Mouse (Mus musculus): Measurements from ENCODE around the gene Uevld.
A peak's percentile ranks its signal among the peaks of the same experiment; 100 is the strongest.
"Not testable (repeated sequence)": the region's sequence is repeated elsewhere in the genome, so short reads cannot be mapped to it uniquely, and the experiment has no call there.

Uevld gene

DNA sequence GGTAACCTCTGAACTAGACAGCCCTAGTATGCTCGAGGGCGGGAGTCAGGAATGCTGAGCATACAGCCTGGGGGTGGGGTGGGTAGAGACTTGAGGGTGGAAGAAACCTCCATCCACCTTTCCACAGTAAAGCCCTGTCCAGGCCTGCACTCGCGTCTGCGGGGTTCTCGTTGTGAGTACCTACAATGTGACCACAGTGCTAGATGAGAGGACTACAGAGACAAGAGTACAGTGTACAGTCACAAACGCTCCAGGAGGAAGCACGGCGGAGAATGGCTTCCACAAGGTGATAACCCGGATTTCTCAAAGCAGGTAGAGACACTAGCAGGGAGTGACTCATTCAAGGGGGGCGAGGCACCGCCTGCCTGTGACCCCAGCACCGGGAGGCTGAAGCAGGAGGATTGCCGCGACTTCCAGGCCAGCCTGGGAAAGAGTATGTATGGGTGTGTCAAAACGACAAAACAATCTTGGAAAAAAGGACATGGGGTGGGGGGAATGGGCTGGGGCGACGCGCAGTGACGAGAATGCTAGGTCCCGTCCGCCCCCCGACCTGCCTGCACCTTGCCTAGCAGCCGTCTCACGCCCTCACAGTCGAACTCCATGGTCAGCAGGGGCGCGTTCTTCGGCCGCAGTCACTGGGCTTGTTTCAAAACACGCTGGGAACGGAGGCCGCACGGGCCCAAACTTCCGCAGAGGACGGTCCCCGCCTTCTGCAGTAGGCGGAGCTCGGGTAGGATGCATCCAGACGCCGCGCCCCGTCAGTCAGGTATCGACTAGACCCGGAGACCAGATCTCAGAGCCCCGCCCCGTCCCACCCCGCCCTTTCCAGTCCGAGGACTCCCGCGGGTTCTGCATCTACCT is at the start of gene Uevld:
Gene Uevld, minus strand, starts transcription at position 697 of the 861 bp plus-strand sequence.
- DNase-seq (ENCODE audit: low spot score), result peak; percentile 98

DNA sequence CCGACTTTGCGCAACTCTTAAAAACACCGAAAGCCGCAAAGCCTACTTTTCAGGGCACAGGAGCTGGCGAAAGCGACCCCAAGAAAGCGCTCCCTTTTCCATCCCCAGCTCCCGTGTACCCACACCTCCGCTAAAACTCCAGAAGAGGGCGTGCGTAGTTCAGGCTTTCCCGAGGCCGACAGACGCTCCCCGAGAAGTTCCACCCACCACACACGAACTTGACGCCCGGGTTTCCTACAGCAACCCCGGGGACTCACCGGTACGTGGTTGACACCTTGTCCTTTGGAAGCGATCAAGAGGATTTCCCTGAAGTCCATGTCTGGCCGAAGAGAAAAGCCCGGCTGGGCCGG is 49.5 kb upstream of the Uevld start:
- peak; percentile 81 for DNase-seq (ENCODE audit: low spot score)

DNA sequence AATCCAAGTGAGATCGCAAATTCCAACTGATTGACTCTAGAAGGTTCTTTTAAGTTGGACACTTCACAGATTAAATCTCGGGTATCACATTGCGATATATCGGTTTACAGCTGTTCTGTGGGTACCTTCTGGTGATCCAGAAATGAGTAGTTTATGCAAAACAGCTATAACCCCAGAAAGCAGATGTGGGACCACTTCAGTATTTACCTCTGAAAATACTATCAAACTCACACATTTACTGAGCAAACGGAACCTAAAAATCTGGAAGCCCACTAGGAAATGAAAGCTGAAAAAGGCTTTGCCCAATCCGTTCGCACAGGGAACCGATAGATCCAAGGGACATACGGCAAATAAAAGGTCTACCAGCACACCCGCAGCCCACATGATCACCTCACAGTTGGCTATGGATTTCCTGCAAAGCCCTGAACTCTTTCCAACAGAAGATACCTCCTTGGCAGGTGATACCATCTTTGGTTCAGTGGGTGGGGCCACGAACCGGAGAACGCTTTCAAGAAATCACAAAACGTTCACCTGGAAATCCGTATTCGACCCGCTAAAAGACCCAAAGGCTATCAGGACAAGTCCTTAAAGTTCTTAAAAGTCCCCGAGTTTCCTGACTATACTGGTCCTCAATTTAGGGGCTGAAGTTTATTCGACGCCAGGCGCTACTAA is 48.9 kb upstream of the Uevld start:
- DNase-seq (ENCODE audit: low spot score), result no peak

DNA sequence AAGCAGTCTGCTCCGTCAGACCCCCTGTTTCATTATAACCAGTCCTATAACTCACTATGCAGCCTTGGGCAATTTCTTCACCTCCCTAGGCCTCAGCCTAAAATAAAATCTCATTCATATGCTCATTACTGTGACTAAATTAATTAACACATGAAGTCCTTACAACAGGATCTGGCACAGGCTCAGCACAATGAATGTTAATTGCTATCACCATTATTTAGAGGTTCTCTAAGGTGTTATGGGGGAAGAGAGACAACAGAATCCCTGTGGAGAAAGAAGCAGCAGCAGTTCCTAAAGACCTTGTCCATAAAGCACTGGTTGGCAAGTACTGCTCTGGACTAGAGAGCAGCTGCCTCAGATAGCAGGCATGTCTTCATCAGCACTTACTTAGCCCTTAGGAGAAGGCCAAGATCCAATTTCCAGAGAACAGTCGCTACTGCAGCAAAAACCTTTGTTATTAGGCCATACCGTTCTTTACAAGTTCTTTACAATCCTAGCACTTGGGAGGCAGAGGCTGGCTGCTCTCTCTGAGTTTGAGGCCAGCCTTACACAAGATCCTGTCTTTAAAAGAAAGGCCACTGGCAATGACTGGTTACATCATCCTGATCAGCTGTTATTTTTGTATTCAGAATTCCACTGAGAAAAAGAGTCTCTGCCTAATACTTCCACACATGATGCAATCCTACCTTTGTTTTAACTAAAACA is 45.2 kb upstream of the Uevld start:
- DNase-seq (ENCODE audit: low spot score), result no peak

DNA sequence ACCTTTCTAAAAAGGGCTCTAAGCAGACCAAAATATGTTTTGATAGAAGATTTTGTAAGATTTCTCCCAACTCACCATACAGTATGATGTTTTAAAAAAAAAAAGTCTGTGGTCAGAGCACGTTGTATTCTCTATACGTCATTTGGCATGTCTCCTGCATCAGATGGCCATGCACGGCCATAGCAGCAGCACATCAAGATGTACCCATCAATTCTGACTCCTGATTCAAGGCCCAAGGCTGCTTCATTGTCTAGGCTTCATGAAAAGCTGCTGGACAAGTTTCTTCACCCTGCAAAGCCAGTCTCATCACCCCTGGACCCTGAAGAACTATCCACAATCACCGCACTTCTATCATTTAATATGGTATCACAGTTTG is 43.6 kb upstream of the Uevld start:
- DNase-seq (ENCODE audit: low spot score), result no peak

DNA sequence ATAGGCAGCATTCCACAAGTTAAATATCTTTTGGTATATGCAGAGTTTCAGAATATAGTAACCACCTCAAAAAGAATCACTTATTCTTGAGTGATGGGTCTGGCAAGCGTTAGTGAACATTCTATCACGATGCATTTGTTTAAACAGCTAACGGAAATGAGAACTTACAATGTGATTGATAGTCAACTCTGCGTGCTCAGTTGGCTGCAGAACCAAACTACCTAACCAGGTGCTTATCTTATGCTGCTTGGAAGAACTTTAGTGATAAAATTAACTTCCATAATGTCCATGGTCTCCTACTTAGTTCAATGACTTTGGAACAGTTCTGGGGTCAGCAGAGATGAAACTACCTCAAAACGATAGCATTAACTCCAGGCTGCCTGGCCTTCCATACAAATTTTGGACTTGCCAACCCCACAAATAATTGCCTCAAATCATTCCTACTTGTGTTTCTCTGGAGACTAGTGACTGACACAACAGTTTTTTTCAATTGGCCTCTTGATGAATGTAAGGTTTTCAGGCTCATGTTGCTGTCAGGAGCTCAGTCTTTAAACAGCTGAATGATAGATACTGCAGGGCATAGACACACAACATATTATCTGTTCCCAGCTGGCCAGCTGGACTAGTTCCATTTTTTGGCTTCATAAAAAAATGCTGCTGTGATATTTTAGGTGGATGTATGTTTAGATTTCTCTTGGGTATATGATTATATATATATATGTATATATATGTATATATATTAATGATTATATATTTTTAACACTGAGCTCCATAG is 43.0 kb upstream of the Uevld start:
- DNase-seq (ENCODE audit: low spot score), result no peak

DNA sequence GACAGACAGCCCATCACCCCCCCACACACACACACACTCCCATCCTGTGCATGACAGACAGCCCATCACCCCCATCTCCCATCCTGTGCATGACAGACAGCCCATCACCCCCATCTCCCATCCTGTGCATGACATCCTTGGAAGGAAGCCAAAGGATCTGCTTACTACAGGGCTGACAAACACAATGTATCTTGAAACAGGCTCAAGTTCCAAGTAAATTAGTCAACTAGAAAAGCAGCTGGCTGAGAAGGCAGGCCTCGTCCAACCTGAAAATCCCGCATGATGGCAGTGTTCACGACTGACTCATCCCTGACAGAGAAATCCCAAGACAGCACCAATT is 42.3 kb upstream of the Uevld start:
- DNase-seq (ENCODE audit: low spot score), result no peak

DNA sequence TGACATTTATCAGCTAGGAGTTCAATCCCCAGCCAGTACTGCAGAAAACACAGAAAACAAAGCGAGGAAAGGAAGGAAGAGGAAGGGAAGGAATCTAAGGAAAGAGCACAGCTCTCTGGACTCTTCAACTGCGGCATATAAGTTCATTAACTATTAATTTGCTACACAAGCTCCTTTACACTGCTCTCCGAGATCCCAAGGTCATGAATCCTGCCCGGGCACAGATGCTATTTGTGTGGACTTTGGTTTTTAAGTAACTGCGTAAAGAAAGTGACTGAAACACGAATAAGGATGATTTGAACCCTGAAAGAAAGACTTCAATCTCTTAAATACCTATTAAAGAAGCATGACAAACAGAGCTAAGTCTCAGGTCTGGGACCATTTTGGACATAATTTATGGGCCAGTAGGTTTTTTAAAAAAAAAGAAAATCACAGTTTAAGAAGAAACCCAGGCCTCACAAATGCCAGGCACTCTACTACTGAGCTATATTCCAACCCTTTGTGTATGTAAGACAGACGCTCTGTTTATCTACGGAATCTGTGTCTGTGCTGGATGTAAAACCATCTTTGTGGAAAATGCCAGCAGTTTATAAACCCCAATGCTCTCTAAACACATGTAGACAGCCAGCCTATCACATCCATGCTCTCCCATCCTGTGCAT is 41.8 kb upstream of the Uevld start:
- DNase-seq (ENCODE audit: low spot score), result no peak

DNA sequence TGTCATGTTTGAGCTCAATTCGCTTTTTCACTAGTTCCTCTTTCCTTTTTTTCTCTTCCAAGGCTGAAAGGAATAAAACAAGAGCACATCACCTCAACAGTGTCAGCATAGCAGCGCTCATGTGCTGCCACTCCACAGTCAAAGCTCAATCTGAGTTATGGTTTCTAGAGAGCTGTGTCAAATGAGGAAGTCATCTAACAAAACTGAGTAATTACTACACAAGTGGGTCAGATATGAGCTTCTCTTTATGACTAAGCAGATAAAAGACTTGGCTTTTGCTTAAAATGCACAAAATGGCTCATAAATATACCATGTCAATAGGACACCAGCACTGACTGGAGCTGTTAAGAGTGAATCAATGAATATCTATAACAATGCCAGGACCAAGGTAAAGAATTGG is 40.6 kb upstream of the Uevld start:
- no peak for DNase-seq (ENCODE audit: low spot score)

DNA sequence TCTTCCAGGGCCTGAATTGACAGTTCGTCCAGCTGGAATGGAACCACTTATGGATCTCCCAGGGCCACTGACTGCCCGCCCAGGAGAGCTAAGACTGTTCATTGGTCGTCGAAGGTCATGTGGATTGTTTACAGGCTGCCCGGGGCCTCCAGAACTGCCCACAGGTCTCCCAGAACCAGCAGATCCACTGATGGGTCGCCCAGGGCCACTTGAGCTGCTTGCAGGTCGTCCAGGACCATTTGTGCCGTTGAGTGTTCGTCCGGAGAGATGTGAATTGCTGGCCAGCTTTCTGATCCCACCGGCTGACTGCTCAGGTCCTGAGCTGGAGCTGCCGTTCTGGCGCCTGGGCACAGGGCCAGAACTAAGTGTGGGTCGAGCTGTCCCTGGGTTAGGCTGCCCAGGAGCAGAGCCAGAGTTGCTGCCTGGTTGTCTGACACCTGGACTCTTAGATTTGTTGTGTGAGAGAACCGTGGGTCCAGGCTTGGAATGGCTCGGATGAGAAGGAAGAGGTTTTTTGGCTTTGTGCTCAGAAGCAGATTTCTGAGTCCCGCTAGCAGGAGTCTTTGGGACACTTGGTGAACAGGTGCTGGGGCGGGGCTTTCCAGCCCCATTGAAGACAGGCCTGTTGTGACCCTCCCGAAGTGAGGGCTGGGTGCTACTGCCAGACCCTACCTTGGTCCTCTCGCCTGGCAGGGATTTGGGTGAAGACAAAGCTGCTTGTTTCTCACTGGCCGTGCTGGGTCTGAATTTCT is 39.5 kb upstream of the Uevld start:
- no peak for DNase-seq (ENCODE audit: low spot score)

DNA sequence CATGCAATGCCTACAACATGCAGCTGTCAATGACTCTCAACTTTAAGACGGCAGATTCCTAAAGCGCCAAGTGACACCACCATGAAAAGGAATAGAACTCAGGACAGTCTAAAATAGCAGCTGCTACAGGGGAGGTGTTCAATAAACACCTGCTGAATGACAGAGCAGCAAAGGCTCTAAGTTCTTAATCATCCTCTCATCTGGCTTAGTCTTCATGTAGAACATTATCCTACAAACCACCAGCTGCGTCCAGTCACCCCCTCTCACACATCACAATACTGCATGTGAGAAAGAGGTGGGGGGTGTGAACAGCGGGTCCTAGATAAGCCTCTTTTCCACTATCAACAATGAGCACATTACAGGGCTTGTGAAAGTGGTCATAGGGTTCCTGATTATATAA is 38.7 kb upstream of the Uevld start:
- DNase-seq (ENCODE audit: low spot score), result no peak

DNA sequence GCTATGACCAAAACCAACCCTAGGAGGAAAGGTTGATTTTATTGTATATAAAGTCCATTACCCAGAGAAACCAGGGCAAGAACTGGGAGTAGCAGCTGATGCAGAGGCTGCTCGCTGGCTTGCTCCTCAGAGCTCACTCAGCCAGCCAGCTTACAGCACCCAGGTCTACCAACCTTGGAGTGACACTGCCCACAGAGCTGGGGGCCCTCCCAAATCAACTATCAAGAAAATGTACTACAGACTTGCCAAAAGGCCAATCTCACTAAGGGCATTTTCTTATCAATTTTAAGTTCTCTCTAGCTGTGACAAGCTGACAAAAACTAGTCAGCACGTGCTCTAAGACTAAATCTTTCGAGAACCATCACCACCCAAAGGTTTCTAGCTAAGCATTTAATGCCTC is 37.2 kb upstream of the Uevld start:
- DNase-seq (ENCODE audit: low spot score), result no peak

DNA sequence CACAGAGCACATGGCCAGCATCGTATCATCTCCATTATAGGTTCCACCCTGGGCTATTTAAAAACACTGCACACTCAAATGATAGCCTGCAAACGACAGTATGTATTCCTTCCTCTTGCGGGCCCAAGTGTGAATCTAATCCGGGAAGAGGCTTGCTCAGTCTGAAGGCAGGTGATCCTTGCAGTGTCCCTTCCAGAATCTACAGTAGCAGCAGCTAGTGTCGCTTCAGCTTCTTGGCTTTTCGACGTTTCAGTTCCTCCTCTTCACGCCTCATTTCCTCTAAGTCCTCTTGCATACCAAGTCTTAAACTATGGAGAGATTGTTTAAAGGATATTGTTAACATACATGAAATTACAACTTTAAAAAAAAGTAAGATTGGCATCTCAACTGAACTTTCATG is 34.8 kb upstream of the Uevld start:
- DNase-seq (ENCODE audit: low spot score), result no peak

DNA sequence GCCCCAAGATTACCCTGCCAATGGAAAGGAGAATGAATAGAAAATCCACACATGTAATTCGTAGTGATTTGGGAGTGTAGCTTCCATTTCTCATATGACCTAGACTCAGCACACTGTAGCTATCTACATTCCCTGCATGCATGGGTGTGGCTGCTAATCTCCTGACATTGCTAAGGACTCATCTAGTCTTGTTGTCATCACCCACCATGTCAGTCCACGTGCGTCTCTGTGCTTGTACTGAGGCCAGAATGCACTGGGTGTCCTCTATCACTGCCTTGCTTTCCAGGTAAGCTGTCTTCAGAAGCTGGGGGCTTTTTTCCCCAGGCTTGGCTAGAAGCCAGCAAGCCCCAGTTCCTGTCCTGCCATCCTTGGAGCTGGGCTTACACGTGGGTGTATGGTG is 31.1 kb upstream of the Uevld start:
- not testable (repeated sequence) for DNase-seq (ENCODE audit: low spot score)

DNA sequence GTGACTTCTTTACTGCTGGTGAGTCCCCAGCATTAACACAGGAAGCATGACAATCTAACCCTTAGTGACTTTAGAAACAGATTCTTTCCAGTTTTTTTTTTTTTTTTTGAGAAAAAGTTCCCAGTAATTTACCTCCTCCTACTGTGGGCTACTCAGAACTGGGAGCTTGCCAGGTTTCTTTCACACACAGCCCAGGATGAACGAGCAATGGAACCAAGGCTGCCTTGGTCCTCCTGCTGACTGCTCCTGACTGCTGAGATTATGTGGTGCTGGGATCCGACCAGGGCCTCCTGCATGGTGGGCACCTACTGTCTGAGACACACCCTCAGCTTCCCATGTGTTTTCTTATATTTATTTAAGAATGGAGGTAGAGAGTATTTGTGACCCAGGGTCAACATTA is 28.7 kb upstream of the Uevld start:
- DNase-seq (ENCODE audit: low spot score), result no peak

DNA sequence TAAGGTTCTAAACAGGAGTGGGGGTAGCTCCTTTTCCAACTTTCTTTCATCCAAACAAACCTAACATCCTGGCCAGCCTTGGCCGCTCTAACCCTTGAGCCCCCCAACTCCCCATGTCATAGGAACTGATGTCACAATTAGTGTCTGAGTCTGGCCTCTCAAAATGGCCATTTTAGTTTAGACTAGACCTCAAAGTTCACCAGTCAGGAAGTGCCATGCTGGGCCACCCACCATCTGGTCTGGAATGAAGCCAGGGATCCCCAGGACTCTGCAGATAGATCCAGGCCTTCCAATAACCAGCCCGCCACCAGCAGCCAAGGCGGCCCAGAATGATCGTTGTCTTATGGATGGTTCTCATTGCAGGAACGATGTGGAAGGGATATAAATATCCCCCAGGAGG is 28.3 kb upstream of the Uevld start:
- no peak for DNase-seq (ENCODE audit: low spot score)

DNA sequence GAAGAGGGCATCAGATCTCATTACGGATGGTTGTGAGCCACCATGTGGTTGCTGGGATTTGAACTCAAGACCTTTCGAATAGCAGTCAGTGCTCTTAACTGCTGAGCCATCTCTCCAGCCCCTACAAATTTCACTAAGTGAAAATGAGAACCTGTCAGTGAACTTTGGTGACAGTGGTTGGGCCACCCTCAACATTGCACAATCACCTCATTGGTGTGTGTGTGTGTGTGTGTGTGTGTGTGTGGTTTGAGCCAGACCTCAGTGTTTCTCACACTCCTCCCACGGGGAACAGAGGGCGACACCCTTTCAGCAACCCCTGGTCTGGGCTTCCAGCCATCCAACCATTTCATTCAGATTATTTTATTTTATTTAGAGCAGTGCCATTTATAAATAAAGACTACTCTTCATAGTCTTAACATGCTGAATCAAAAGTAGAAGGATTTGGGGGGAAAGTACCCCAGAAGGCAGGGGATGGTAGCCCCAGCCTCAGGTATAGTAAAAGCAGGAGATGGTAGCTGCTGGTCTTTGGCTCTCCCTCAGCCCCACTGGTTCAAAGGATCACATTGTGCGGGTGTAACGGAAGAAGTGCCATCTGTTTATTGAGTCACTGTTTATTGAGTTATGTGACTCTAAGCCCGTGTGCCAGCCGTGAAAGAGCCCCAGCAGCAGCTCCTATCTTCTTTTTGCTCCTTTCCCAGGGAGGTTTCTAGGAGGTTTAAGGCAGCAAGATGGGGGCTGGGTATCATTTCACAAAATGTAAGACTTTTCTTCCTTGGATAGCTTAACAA is 27.6 kb upstream of the Uevld start:
- DNase-seq (ENCODE audit: low spot score), result no peak

DNA sequence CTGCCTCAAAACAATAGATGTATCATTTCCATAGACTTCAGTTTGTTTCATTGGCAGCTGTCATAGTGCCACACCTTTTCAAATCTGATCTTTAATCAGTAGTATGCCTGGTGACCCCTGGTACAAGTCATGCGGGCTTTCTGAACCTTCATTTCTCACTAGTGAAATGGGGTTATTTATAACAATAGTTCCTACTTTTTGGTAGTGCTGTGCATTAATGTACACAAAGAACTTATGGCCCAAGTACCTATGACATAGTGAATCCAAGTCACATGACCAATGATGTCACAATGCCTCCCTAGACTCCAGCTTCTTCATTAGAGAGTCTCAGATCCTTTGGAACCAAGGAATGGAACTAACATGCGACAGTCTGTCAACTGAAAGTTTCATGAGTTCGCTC is 25.0 kb upstream of the Uevld start, which contains the start of gene Gm9999:
Gene Gm9999, plus strand, starts transcription at position 301 of the 400 bp plus-strand sequence.
- no peak for DNase-seq (ENCODE audit: low spot score)

DNA sequence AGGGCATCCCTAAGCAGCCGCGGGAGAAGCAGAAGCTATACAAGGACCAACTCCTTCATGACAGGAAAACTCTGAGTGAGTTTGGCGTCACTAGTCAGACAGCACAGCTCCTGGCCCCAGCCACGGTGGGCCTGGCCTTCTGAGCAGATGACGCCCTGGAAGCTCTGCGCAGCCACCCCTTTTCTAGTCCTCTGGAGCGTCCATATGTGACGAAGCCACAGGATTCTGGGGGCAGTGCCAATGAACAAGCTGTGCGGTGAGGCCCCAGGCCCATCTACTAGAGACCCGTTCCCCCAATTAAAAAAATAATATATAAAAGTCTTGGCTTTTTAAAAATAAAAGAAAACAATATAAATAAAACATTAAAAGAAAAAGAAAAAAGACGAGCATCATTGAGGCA is 17.1 kb upstream of the Uevld start:
- no peak for DNase-seq (ENCODE audit: low spot score)

DNA sequence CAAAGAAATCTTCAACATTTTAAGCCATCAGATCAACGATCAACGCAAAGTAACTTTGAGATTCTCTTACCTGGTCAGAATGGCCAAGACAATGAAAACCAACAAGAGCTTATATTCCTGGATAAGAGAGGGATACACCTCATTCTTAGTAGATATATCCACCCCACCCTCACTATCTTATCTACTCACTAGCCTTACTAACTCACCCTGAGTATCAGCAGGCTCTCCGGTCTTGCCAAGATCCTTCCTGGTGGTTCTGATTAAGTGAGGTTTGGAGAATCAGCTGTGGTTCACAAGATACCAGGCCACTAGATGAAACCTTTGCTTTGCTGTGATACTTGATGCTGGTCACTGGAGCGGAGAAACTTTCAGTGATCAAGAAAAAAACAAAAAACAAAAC is 16.3 kb upstream of the Uevld start:
- no peak for DNase-seq (ENCODE audit: low spot score)

All from embryo, embryonic 10 days (tissue).